Mouse (Mus musculus) CH12.LX (cell line): Measurements from ENCODE around the gene Gdap2. TPM values are rescaled to one million over a fixed set of nuclear protein-coding genes. Genes with fewer than 3 reads are reported as not detected.

Experiments
- DNase-seq: peaks from one replicate; pipeline ENCODE4 v3.0.0-alpha.2; 2013; ENCODE audit errors: extremely low read depth
- H3K27ac ChIP-seq: 2 replicates; pipeline ENCODE4 v1.5.1; 2012; ENCODE audit warnings: low read depth, mild to moderate bottlenecking, control low read depth, moderate library complexity; ENCODE audit not compliant: insufficient read depth
- H3K27me3 ChIP-seq: replicated peaks from 2 replicates; pipeline ENCODE3; 2012; ENCODE audit warnings: inconsistent platforms
- H3K36me3 ChIP-seq, 2 experiments: replicated peaks in 1 of 2; 2 replicates each; pipeline versions ENCODE3 to v1.6.1; 2012; ENCODE audit warnings: inconsistent platforms in 1 of 2, low read length in 1 of 2, mild to moderate bottlenecking in 1 of 2, mixed read lengths in 1 of 2, moderate library complexity in 1 of 2; ENCODE audit not compliant: control insufficient read depth in 1 of 2, insufficient read depth in 1 of 2
- H3K4me1 ChIP-seq, 2 experiments: 2 replicates each; pipeline ENCODE4 v1.6.1; 2012; ENCODE audit warnings: inconsistent platforms in 1 of 2, moderate library complexity in 1 of 2; ENCODE audit not compliant: insufficient read depth in 2 of 2, control insufficient read depth in 1 of 2
- H3K4me2 ChIP-seq: 2 replicates; pipeline ENCODE4 v1.6.1; 2012; ENCODE audit warnings: low read depth, mild to moderate bottlenecking, control low read depth; ENCODE audit not compliant: poor library complexity, insufficient read depth, severe bottlenecking
- H3K4me3 ChIP-seq, 3 experiments: fragments of 150-350 bp in 1 of 3; sonication (generic) in 1 of 3; replicated peaks in 1 of 3; 2 replicates each; pipeline versions ENCODE3 to v1.5.1; 2011 to 2012; ENCODE audit warnings: low read depth in 2 of 3, low read length in 2 of 3, mild to moderate bottlenecking in 2 of 3, moderate library complexity in 2 of 3, control low read depth in 1 of 3, improper control_type of control experiment in 1 of 3, inconsistent platforms in 1 of 3, mixed read lengths in 1 of 3; ENCODE audit not compliant: poor library complexity in 1 of 3
- H3K79me2 ChIP-seq: replicated peaks from 2 replicates; pipeline ENCODE4 v1.6.1; 2012; ENCODE audit warnings: mild to moderate bottlenecking, moderate library complexity; ENCODE audit not compliant: control insufficient read depth, poor library complexity, insufficient read depth, severe bottlenecking; ENCODE audit errors: extremely low read depth
- H3K9ac ChIP-seq: 2 replicates; pipeline ENCODE4 v1.6.1; 2012; ENCODE audit warnings: low read depth, mild to moderate bottlenecking, control low read depth, moderate library complexity; ENCODE audit not compliant: insufficient read depth
- H3K9me3 ChIP-seq: replicated peaks from 2 replicates; pipeline ENCODE3; 2012; ENCODE audit warnings: low read length, inconsistent platforms, mixed read lengths
- BHLHE40 ChIP-seq: IDR thresholded peaks from 2 replicates; pipeline ENCODE4 v1.6.1; 2011; ENCODE audit warnings: mild to moderate bottlenecking, low read depth, low read length, improper control_type of control experiment
- ETS1 ChIP-seq: conservative IDR thresholded peaks from 2 replicates; pipeline ENCODE4 v1.6.1; 2012; ENCODE audit warnings: low read depth, mild to moderate bottlenecking, inconsistent platforms, low read length, improper control_type of control experiment, moderate library complexity
- IRF4 ChIP-seq: IDR thresholded peaks from 2 replicates; pipeline ENCODE4 v1.6.1; 2014; ENCODE audit warnings: low read depth, mild to moderate bottlenecking, inconsistent platforms, low read length, improper control_type of control experiment
- JUN ChIP-seq: IDR thresholded peaks from 2 replicates; pipeline ENCODE4 v1.6.1; 2011; ENCODE audit warnings: low read depth, mild to moderate bottlenecking, low read length, improper control_type of control experiment, moderate library complexity; ENCODE audit not compliant: insufficient read depth
- JUND ChIP-seq: conservative IDR thresholded peaks from 2 replicates; pipeline ENCODE4 v1.6.1; 2011; ENCODE audit warnings: low read depth, low read length, improper control_type of control experiment
- KAT2A ChIP-seq: IDR thresholded peaks from 2 replicates; pipeline ENCODE4 v1.6.1; 2012; ENCODE audit warnings: low read length, improper control_type of control experiment, inconsistent platforms; ENCODE audit not compliant: insufficient replicate concordance
- MAX ChIP-seq: IDR thresholded peaks from 2 replicates; pipeline ENCODE4 v1.6.1; 2011; ENCODE audit warnings: low read length, improper control_type of control experiment
- MAZ ChIP-seq: IDR thresholded peaks from 2 replicates; pipeline ENCODE4 v1.6.1; 2012; ENCODE audit warnings: low read depth, mild to moderate bottlenecking, inconsistent platforms, low read length, improper control_type of control experiment, moderate library complexity
- MEF2A ChIP-seq: IDR thresholded peaks from 2 replicates; pipeline ENCODE4 v1.6.1; 2014; ENCODE audit warnings: low read depth, mild to moderate bottlenecking, inconsistent platforms, low read length, improper control_type of control experiment, borderline replicate concordance
- MYC ChIP-seq: IDR thresholded peaks from 2 replicates; pipeline ENCODE4 v1.6.1; 2011; ENCODE audit warnings: low read depth, mild to moderate bottlenecking, improper control_type of control experiment, low read length
- NRF1 ChIP-seq: IDR thresholded peaks from 2 replicates; pipeline ENCODE4 v1.6.1; 2014; ENCODE audit warnings: low read depth, mild to moderate bottlenecking, inconsistent platforms, low read length, improper control_type of control experiment, moderate library complexity
- RCOR1 ChIP-seq: conservative IDR thresholded peaks from 2 replicates; pipeline ENCODE4 v1.6.1; 2012; ENCODE audit warnings: low read depth, mild to moderate bottlenecking, inconsistent platforms, low read length, improper control_type of control experiment
- SMC3 ChIP-seq: IDR thresholded peaks from 2 replicates; pipeline ENCODE4 v1.6.1; 2011; ENCODE audit warnings: low read depth, low read length, improper control_type of control experiment
- TCF12 ChIP-seq: IDR thresholded peaks from 2 replicates; pipeline ENCODE4 v1.6.1; 2014; ENCODE audit warnings: low read depth, mild to moderate bottlenecking, inconsistent platforms, low read length, improper control_type of control experiment
- UBTF ChIP-seq: IDR thresholded peaks from 2 replicates; pipeline ENCODE4 v1.6.1; 2012; ENCODE audit warnings: low read depth, mild to moderate bottlenecking, inconsistent platforms, low read length, improper control_type of control experiment, moderate library complexity
- USF1 ChIP-seq: IDR thresholded peaks from 2 replicates; pipeline ENCODE4 v1.6.1; 2014; ENCODE audit warnings: low read depth, mild to moderate bottlenecking, inconsistent platforms, low read length, improper control_type of control experiment
- ZC3H11A ChIP-seq: IDR thresholded peaks from 2 replicates; pipeline ENCODE4 v1.6.1; 2012; ENCODE audit warnings: low read depth, mild to moderate bottlenecking, inconsistent platforms, low read length, improper control_type of control experiment
- ZKSCAN1 ChIP-seq: IDR thresholded peaks from 2 replicates; pipeline ENCODE4 v1.6.1; 2012; ENCODE audit warnings: low read depth, inconsistent platforms, low read length, improper control_type of control experiment, borderline replicate concordance
- ZNF384 ChIP-seq: IDR thresholded peaks from 2 replicates; pipeline ENCODE4 v1.6.1; 2012; ENCODE audit warnings: low read depth, low read length, improper control_type of control experiment, inconsistent platforms
- dilution Hi-C: fragments of 300-500 bp; cut with MboI; formaldehyde crosslinking; loops from 2 replicates; pipeline ENCODE4 v1.14.3; 2020; ENCODE audit warnings: low sequenced_read_pairs; ENCODE audit not compliant: extremely low pct_unique_long_range_greater_than_20kb, extremely low pct_ligation_motif_present
- in situ Hi-C: fragments of 300-500 bp; cut with MboI; formaldehyde crosslinking; loops from 3 replicates; pipeline ENCODE4 v1.14.3; 2019; ENCODE audit warnings: low sequenced_read_pairs, low pct_ligation_motif_present, low pct_unique_long_range_greater_than_20kb, mixed read lengths
- polyA plus RNA-seq: library from polyadenylated mRNA; unstranded; fragments of >175 nt; gene quantifications from 2 replicates; pipeline ENCODE4 v1.2.1, GENCODE M21; 2012; ENCODE audit warnings: low read depth; ENCODE audit not compliant: insufficient read length
- total RNA-seq, 2 experiments: library from RNA; depleted of rRNA; stranded (reverse); fragments of 300-350 nt in 1 of 2; fragments of >200 nt in 1 of 2; gene quantifications; 2 replicates each; pipeline ENCODE4 v1.2.3; 2012 to 2014

Gdap2 gene
- total and polyA plus RNA-seq, 3 experiments, result 16.2 to 37.8 (median 16.9) TPM

- peaks cover 50 to 86% of the 10 kb centered on the region in 2 experiments for H3K36me3 ChIP-seq
- no peak for TF ChIP-seq KAT2A
- in situ Hi-C loops, result no loop called here
Measured at GRCm38 (mm10) chr3:100201554-100201953, 39.4 kb downstream of the Gdap2 start.

GRCm38 (mm10) chr3:100206973-100207372, 44.8 kb downstream of the Gdap2 start:
- in situ Hi-C loops, result no loop called here
- Histone ChIP-seq H3K27ac (no peak overlapping the region), H3K79me2 (no peaks in the 10 kb centered on the region), H3K4me3 (no peak overlapping the region), H3K4me1 (no peaks in the 10 kb centered on the region), H3K9me3 (no peaks in the 10 kb centered on the region), H3K27me3 (no peaks in the 10 kb centered on the region), H3K36me3 (peaks cover 26 to 56% of the 10 kb centered on the region in 2 experiments), H3K4me2 (no peak overlapping the region), H3K9ac (no peak overlapping the region)
- dilution Hi-C loops, result no loop called here
- no peak for DNase-seq
- TF ChIP-seq MAX (no peak), USF1 (no peak), NRF1 (no peak), UBTF (no peak), ZNF384 (no peak), SMC3 (no peak), ETS1 (no peak), MYC (no peak), JUND (no peak), RCOR1 (no peak), JUN (no peak), ZKSCAN1 (no peak), BHLHE40 (no peak), ZC3H11A (no peak), MEF2A (no peak), KAT2A (no peak), MAZ (no peak), TCF12 (no peak), IRF4 (no peak)

More at GRCm38 (mm10) chr3:100201554-100201953, 39.4 kb downstream of the Gdap2 start:
- dilution Hi-C loops, result no loop called here
- H3K4me2 ChIP-seq, result no peak overlapping the region
- H3K4me1 ChIP-seq, result no peaks in the 10 kb centered on the region
- no peak overlapping the region for H3K9ac ChIP-seq
- no peaks in the 10 kb centered on the region for H3K9me3 ChIP-seq
- no peak overlapping the region for H3K4me3 ChIP-seq
- no peak overlapping the region for H3K27ac ChIP-seq
- DNase-seq, result no peak
- H3K27me3 ChIP-seq, result no peaks in the 10 kb centered on the region
- no peaks in the 10 kb centered on the region for H3K79me2 ChIP-seq
